Mouse (Mus musculus): ENCODE measurements around the gene Lrig1.

Lrig1 gene

DNA sequence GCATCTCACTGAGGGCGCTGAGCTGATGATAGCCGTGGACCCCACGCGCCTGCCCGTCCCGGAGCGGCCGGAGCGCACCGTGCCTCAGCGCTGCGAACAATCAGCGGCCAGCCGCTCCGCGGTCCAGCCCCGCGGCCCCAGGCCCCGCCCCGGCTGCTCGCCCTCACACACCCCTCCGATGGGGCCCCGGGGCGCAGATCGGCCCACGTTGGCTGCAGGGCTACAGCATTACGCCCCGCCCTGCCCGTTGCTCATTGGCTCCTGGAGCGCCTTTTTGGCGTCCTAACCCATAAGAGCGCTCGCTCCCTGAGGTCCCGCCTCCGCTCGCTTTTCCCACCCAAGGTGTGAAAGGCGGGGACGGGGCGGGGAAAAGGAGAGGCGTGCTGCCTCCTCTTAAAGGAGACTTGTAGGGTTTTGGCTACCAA is at the start of gene Lrig1:
Gene Lrig1, minus strand, starts transcription at position 92 of the 425 bp plus-strand sequence.
- DNase-seq, result peak; percentile 99 to 100

DNA sequence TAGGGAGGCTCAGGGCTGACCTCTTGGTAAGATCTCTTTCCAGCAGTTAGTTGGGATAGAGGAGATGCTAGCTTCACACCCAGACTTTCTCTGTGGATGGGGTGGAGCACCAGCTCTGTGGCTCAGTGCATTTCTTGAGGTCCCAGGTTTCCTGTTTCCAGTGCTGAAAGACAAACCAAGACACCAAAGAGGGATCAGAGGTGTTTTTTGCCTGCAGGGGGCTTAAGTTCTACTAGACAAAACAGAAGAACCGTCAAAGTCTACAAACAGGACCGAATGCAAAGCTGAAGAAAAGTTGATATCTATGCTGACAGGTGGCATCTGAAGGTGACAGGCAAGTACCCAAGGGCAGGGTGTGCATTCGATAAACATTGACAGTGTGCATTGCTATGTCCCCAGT is 49.7 kb upstream of the Lrig1 start:
- DNase-seq, result no peak

DNA sequence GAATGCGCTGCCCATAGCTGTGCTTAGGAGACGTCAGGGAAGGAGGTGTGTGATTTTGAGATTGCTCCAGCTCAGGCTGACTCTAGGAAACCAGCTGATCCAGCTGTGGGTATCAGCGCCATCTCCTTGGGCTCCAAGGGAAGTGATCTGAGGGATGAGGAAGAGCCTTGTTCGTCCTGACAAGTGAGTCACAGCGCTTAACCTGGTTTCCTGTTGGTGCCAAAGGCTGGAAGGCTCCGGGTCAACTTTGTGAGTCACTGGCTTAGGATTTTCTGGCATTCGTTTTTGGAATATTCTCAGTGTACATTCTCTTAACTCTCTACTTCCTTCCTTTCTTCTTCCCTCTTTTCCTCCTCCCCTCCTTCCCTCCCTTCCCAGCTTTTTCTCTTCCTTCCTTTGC is 48.4 kb upstream of the Lrig1 start:
- no peak for DNase-seq

DNA sequence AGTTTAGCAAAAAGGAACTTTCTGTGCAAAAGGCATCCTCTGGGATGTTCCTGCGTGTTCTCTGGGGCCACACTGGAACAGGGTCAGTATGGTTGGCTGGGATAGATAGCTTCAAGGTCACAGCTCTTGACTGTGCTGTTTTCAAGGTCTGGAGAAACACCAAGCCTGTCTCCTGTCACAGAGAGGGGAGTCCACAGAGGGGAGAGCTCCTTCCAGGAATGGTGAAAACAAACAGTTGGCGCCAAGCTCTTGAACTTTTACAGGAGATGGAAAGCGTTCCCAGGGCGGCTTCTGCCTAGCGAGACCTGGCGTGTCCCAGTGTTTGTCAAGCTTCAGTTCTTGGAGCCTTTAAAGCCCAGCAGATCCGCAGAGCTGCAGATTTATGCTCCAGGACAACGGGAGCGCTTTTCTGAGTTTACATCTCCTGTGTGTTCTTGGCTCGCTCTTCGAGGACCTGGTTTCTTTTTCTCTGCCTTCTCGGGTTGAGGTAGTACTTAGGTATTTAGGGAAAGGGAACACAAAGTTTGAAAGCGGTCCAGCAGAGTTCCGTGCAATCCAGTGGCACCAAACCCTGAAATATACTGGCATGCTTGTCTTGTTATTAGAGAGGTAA is 40.3 kb upstream of the Lrig1 start:
- DNase-seq, result no peak

GRCm38 (mm10) chr6:94738647-94739046 is 38.7 kb upstream of the Lrig1 start:
- no peak for DNase-seq

DNA sequence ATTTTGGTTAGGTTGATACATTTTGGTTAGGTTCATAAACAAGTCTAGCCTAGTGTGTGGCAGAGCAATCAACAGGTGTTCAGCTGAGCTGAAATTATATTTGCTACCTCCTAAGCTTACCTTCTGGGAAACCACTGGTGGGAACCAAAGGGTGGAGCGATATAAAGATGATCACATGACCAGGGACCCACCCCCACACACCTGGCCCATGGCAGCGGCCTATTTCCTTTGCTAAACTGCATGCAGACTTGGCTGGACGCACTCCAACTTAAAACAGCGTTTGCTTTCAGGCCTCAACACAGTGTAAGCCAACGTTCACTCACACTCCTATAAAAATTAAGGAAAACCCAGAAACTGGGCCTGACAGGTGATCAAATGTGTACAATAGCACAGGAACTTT is 33.9 kb upstream of the Lrig1 start:
- DNase-seq, result no peak

GRCm38 (mm10) chr6:94729847-94730246 is 29.9 kb upstream of the Lrig1 start:
- peak; percentile 62 to 75 for DNase-seq

- DNase-seq, result no peak
Measured at GRCm38 (mm10) chr6:94729132-94729531, 29.2 kb upstream of the Lrig1 start.

GRCm38 (mm10) chr6:94724612-94725011 is 24.7 kb upstream of the Lrig1 start:
- DNase-seq, result no peak

- DNase-seq, result no peak
Measured at GRCm38 (mm10) chr6:94718607-94719346, 18.8 kb upstream of the Lrig1 start.

GRCm38 (mm10) chr6:94717705-94718489 is 17.9 kb upstream of the Lrig1 start:
- DNase-seq, result no peak

DNA sequence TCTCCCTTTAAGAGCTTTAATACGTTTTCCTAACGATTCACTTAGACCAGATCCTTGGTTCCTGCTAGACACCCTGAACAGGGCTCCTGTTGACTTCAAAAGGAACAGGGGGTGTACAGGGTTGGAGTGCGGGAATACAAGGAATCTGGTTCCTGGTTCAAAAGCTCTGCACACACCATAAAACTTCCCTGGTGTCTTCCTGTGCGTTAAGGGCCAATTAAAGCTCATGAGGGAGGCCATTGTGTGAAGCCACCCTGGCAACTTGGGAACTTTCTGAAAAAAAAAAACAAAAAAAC is 15.6 kb upstream of the Lrig1 start:
- no peak for DNase-seq

DNA sequence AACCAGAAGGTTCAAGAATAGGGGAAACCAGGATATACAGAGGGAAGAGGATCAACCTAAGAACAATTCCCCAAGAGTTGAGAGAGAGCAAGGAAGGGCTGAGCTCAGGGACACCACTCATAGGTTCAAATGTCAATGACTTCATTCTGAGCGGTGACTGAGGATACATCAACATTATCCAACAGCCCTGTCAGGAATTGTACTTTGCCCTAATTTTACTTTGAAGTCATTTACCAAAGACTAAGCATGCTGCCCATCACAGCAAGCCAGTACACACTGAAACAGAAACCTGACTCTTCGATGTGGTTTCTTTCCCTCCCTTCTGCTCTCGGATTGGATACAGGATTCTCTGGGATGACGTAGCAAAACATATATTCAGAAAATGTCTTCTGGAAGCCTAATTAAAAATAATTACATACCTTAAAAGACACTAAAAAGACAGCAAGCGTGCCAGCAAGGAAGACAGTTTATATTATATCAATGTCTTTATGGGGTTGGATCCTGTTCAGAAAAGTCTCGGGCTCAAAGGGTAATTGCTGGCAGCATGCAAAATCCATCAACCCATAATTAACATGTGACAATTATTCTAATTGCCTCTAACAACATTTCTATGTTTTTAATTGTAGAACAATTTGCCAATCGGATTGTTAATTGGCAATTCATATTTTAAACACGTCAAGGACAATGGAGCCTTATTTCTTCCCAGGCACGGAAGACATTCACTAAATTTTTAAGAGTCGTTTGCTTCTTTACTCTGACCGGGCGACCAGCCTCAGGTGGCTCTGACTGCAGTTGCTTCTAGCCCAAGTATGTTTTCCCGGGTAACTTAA is 15.1 kb upstream of the Lrig1 start:
- no peak for DNase-seq

GRCm38 (mm10) chr6:94709832-94710231 is 9.9 kb upstream of the Lrig1 start:
- no peak for DNase-seq

GRCm38 (mm10) chr6:94709150-94709549 is 9.2 kb upstream of the Lrig1 start:
- DNase-seq, result peak; percentile 19 to 47

- DNase-seq, result no peak
Measured at GRCm38 (mm10) chr6:94707254-94707653, 7.3 kb upstream of the Lrig1 start.

DNA sequence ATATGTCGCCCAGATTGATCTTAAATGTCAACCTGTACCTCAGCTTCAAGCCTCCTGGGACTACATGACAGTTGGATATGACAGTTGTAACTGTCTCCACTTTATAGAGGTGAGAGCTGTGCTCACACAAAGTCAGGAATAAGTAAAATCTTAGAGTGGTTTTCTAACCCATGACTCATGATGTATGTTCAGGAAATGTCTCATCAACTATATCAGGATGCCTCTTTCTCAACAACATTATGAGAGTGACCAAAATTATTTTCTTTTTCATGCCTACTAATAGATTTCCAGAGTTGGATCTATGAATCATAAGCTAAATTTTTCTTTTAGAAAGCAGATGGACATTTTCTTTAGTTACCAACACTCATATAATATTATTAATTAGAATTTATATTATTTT is 6.0 kb upstream of the Lrig1 start:
- no peak for DNase-seq

DNA sequence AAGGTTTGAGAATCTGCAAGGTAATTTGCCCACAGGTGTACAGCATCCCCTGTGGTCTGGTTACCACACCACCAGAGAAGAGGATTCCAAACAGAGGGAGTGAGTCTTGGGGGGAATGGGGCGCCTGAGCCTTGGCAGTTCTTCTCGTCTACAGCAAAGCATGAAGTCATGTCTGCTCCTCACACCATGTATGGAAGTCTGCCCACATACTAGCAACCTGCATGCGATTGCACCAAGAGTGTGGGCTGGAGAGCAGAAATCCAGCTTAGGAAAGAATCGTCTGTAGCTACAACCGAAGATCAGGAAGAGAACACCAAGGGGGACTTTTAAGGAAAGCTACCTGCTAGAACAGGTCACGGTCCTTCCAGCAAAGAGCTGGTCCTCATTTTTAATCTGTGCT is 3.0 kb upstream of the Lrig1 start:
- DNase-seq, result no peak

DNA sequence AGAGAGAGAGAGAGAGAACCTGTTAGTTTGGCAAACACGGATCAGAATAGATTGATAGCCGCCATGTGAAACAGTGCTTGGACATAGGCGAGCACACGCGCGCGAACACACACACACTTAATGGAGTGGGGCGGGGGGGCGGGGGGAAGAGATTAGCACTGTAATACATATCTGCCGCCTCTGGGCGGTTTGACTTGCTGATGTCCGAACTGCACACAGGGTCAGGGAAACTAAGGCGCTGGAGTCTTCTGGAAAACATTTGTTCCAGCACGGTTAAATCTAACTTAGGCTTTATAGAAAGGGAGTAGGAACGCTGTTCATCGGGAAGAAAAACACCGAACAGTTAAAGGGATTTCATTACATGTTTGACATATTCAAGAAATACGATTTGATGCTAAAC is 1.1 kb upstream of the Lrig1 start:
- DNase-seq, result peak; percentile 45 to 61

DNA sequence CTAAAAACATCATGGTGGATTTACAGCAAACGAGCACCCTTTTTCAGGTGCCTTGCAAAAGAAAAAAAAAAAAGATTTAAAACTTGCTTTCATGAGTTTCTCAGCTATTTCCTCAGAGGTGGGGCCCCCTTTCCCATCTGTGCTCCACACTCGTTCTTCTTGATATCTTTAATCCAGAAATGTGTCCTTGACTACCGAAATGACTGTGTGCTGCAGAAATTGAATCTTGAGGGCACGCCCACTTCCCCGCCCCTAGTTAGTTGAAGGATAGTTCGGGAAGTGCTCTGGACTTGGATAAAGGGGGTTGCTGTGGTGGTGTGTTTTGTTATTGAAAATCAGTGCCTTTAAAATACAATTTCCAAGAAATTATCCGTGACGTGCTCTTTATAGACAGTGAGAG is 654 bp upstream of the Lrig1 start:
- peak; percentile 92 to 94 for DNase-seq

- peak; percentile 25 to 68 for DNase-seq
Measured at GRCm38 (mm10) chr6:94699173-94699987, 578 bp downstream of the Lrig1 start.

DNA sequence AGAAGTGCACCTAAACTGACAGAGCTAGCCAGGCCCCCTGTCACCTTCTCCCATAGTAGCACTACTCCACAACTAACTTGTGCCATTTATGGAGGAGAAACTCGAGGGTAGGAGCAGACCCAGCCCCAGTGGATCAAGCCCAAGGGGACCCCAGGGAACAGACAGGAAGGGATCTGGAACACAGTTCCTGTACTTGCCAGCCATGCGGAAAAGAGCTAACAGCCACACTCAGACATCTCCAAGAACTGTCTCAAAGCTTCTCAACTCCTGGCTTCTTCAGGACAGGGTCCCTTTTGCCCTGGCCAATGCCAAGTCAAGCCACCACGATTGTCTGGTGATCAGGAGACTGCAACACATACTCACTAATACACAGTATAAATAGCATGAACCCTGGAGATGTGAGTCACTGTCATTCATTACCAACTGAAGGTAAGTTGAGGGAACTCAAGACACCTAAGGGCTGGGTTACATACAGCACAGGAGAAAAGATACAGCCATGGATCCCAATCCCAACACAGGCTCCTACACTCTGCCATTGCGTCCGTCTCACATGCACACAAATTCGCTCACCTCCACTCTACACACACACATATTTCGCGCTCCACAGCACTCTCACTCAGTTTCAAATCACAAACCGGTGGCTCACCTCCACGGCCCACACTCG is 1.3 kb downstream of the Lrig1 start:
- no peak for DNase-seq

Data from kidney, postnatal 25 days (tissue).